ENCODE assay signal across 22 mouse cellular contexts in the genomic region with DNA sequence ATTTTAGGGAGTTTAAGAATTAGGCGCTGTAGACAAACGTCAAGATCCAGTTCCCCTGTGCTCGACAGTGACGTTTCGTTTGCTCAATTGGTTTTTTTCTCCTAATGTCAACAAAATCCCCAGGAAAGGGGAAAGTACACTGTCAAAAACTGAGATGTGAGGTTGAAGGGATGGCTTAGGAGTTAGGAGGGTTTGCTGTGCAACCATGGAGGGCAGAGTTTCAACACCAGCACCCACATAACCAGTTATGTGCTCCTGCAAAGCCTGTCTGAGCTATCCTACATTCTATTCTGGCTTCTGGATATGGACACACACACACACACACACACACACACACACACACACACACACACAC.
A peak's percentile ranks its signal among the peaks of the same experiment; 100 is the strongest.
DNase-seq lines count a peak whose midpoint lies in the region; ATAC-seq and TF ChIP-seq lines count a peak whose summit lies in the region.
"Had no signal": no experiment of that assay in that cellular context is flagged by ENCODE, and none has a peak within 500 bp of the region (broad histone marks: within the 10 kb centered on the region; RNA-seq: fewer than 3 reads in every experiment).

No protein-coding gene starts in this region.

- no peaks in the 10 kb centered on the region for H3K27me3 ChIP-seq in forebrain, embryonic 12.5 days
- no peaks in the 10 kb centered on the region for H3K27me3 ChIP-seq in forebrain, embryonic 10.5 days (ENCODE audit: poor library complexity, severe bottlenecking)
- no peaks in the 10 kb centered on the region for H3K27me3 ChIP-seq in lung, embryonic 15.5 days
- no peaks in the 10 kb centered on the region for H3K27me3 ChIP-seq in lung, postnatal 0 days (replicated peaks; ENCODE audit: insufficient read depth, low read length)
- no peaks in the 10 kb centered on the region for H3K27me3 ChIP-seq in liver, embryonic 11.5 days (replicated peaks; ENCODE audit: control insufficient read depth, insufficient read depth, low read length)
- no peaks in the 10 kb centered on the region for H3K27me3 ChIP-seq in liver, postnatal 0 days (ENCODE audit: insufficient read depth, low read length)
- H3K27me3 ChIP-seq: kidney, embryonic 15.5 days; limb, embryonic 13.5 days; neural tube, embryonic 15.5 days had no signal

- no peak for TF ChIP-seq EP300 in lung, postnatal 0 days (IDR thresholded peaks at IDR 0.05)
- TF ChIP-seq EP300 in liver, postnatal 0 days (IDR thresholded peaks at IDR 0.05; ENCODE audit: low read depth) = peak; percentile 49

- ATAC-seq in forebrain, embryonic 12.5 days (ENCODE audit: low FRiP score) = no peak
- ATAC-seq in lung, embryonic 15.5 days (ENCODE audit: borderline replicate concordance, extremely low read depth, low FRiP score, low TSS enrichment) = no peak
- no peak for ATAC-seq in lung, postnatal 0 days
- ATAC-seq in liver, embryonic 11.5 days (replicated peaks; ENCODE audit: low FRiP score) = peak; percentile 62
- peak; percentile 93 for ATAC-seq in liver, postnatal 0 days
- ATAC-seq: activated CD4-positive, CD25-positive, alpha-beta regulatory T cell, adult 4 months; intestine, postnatal 0 days had no signal

- no peaks in the 10 kb centered on the region for H3K9me3 ChIP-seq in forebrain, embryonic 12.5 days
- no peaks in the 10 kb centered on the region for H3K9me3 ChIP-seq in forebrain, embryonic 10.5 days
- H3K9me3 ChIP-seq in lung, embryonic 15.5 days = no peaks in the 10 kb centered on the region
- H3K9me3 ChIP-seq in lung, postnatal 0 days (ENCODE audit: low read length) = no peaks in the 10 kb centered on the region
- H3K9me3 ChIP-seq in liver, embryonic 11.5 days (ENCODE audit: control insufficient read depth, low read length) = no peaks in the 10 kb centered on the region
- H3K9me3 ChIP-seq in liver, postnatal 0 days (ENCODE audit: low read length) = no peaks in the 10 kb centered on the region
- H3K9me3 ChIP-seq: heart, embryonic 10.5 days; hindbrain, embryonic 10.5 days; kidney, embryonic 15.5 days; limb, embryonic 13.5 days; neural tube, embryonic 15.5 days had no signal

- WGBS in forebrain, embryonic 12.5 days = 62% methylated on average over 5 of the region's 5 CpGs
- WGBS in forebrain, embryonic 10.5 days = 83% methylated on average over 5 of the region's 5 CpGs
- 15% methylated on average over 5 of the region's 5 CpGs for WGBS in lung, embryonic 15.5 days
- 34% methylated on average over 5 of the region's 5 CpGs for WGBS in lung, postnatal 0 days
- 72% methylated on average over 5 of the region's 5 CpGs for WGBS in liver, embryonic 11.5 days
- 47% methylated on average over 5 of the region's 5 CpGs for WGBS in liver, postnatal 0 days (ENCODE audit: insufficient replicate concordance)

- peaks cover 9% of the 10 kb centered on the region; the same call in 1 of the 2 replicates for H3K4me1 ChIP-seq in forebrain, embryonic 12.5 days
- peaks cover 14% of the 10 kb centered on the region for H3K4me1 ChIP-seq in forebrain, embryonic 10.5 days
- peaks cover 7% of the 10 kb centered on the region; the same call in 1 of the 2 replicates for H3K4me1 ChIP-seq in lung, embryonic 15.5 days
- no peaks in the 10 kb centered on the region for H3K4me1 ChIP-seq in lung, postnatal 0 days (ENCODE audit: insufficient read depth, low read depth, low read length)
- H3K4me1 ChIP-seq in liver, embryonic 11.5 days (replicated peaks; ENCODE audit: control insufficient read depth, insufficient read depth, low read length) = no peaks in the 10 kb centered on the region
- no peaks in the 10 kb centered on the region for H3K4me1 ChIP-seq in liver, postnatal 0 days (ENCODE audit: insufficient read depth)
- H3K4me1 ChIP-seq: heart, embryonic 10.5 days; kidney, embryonic 15.5 days; limb, embryonic 13.5 days had no signal

- no peak overlapping the region for H3K9ac ChIP-seq in forebrain, embryonic 12.5 days
- no peak overlapping the region for H3K9ac ChIP-seq in lung, embryonic 15.5 days
- H3K9ac ChIP-seq in lung, postnatal 0 days (replicated peaks; ENCODE audit: low read depth) = no peak overlapping the region
- no peak overlapping the region for H3K9ac ChIP-seq in liver, embryonic 11.5 days (ENCODE audit: low read depth, low read length)
- no peak overlapping the region for H3K9ac ChIP-seq in liver, postnatal 0 days (replicated peaks)
- H3K9ac ChIP-seq: kidney, embryonic 15.5 days; limb, embryonic 13.5 days; neural tube, embryonic 15.5 days had no signal

- no peak for DNase-seq in forebrain, embryonic 10.5 days (ENCODE audit: extremely low spot score, low spot score)
- DNase-seq in lung, postnatal 0 days (ENCODE audit: low spot score) = no peak
- no peak for DNase-seq in liver, embryonic 11.5 days (ENCODE audit: low spot score)
- DNase-seq in liver, postnatal 0 days = peak; percentile 22
- no peak for DNase-seq in layer of hippocampus, postnatal 25 days (ENCODE audit: extremely low spot score in 1 of 2, low spot score in 1 of 2)
- DNase-seq in heart, postnatal 4 days = no peak
- DNase-seq: adrenal gland, postnatal 10 days; cerebellum, adult 8-10 months; gastrocnemius, postnatal 10 days; kidney, postnatal 36 days; lung, postnatal 36 days; right cerebral cortex, adult 18-20 months; right cerebral cortex, postnatal 4 days had no signal

- H3K36me3 ChIP-seq in forebrain, embryonic 12.5 days (replicated peaks) = no peaks in the 10 kb centered on the region
- H3K36me3 ChIP-seq in forebrain, embryonic 10.5 days (replicated peaks) = no peaks in the 10 kb centered on the region
- no peaks in the 10 kb centered on the region for H3K36me3 ChIP-seq in lung, embryonic 15.5 days
- H3K36me3 ChIP-seq in lung, postnatal 0 days (ENCODE audit: insufficient read depth, low read length) = no peaks in the 10 kb centered on the region
- H3K36me3 ChIP-seq in liver, embryonic 11.5 days (ENCODE audit: control insufficient read depth, insufficient read depth, low read length) = no peaks in the 10 kb centered on the region
- H3K36me3 ChIP-seq in liver, postnatal 0 days (replicated peaks; ENCODE audit: insufficient read depth, low read length) = no peaks in the 10 kb centered on the region
- H3K36me3 ChIP-seq: heart, embryonic 10.5 days; hindbrain, embryonic 10.5 days; kidney, embryonic 15.5 days; limb, embryonic 13.5 days; neural tube, embryonic 15.5 days had no signal

- H3K4me2 ChIP-seq in forebrain, embryonic 12.5 days = no peak overlapping the region
- H3K4me2 ChIP-seq in lung, embryonic 15.5 days = no peak overlapping the region
- no peak overlapping the region for H3K4me2 ChIP-seq in lung, postnatal 0 days (replicated peaks; ENCODE audit: low read depth, low read length)
- H3K4me2 ChIP-seq in liver, embryonic 11.5 days = no peak overlapping the region
- H3K4me2 ChIP-seq in liver, postnatal 0 days (ENCODE audit: low read depth, low read length) = peak overlapping the region; percentile 56
- H3K4me2 ChIP-seq: kidney, embryonic 15.5 days; limb, embryonic 13.5 days; neural tube, embryonic 15.5 days had no signal

- TF ChIP-seq CTCF in lung, postnatal 0 days (IDR thresholded peaks at IDR 0.05) = no peak
- TF ChIP-seq CTCF in liver, postnatal 0 days (IDR thresholded peaks at IDR 0.05; ENCODE audit: low read depth) = no peak

- no peak overlapping the region for H3K4me3 ChIP-seq in forebrain, embryonic 12.5 days (replicated peaks)
- no peak overlapping the region for H3K4me3 ChIP-seq in forebrain, embryonic 10.5 days
- no peak overlapping the region for H3K4me3 ChIP-seq in lung, embryonic 15.5 days
- no peak overlapping the region for H3K4me3 ChIP-seq in lung, postnatal 0 days (ENCODE audit: low read depth, low read length)
- H3K4me3 ChIP-seq in liver, embryonic 11.5 days (ENCODE audit: low read depth, low read length) = no peak overlapping the region
- H3K4me3 ChIP-seq in liver, postnatal 0 days (ENCODE audit: low read depth, low read length) = peak overlapping the region; percentile 21; the same call in 1 of the 2 replicates
- H3K4me3 ChIP-seq: heart, embryonic 10.5 days; hindbrain, embryonic 10.5 days; kidney, embryonic 15.5 days; limb, embryonic 13.5 days; neural tube, embryonic 15.5 days had no signal

- peak overlapping the region; percentile 37 for H3K27ac ChIP-seq in forebrain, embryonic 12.5 days
- no peak overlapping the region for H3K27ac ChIP-seq in forebrain, embryonic 10.5 days
- H3K27ac ChIP-seq in lung, embryonic 15.5 days = peak overlapping the region; percentile 55; the same call in 1 of the 2 replicates
- H3K27ac ChIP-seq in lung, postnatal 0 days (ENCODE audit: low read length) = no peak overlapping the region
- peak overlapping the region; percentile 56; the same call in 1 of the 2 replicates for H3K27ac ChIP-seq in liver, embryonic 11.5 days (ENCODE audit: low read depth, low read length)
- H3K27ac ChIP-seq in liver, postnatal 0 days (ENCODE audit: low read depth) = peak overlapping the region; percentile 87
- H3K27ac ChIP-seq: heart, embryonic 10.5 days; hindbrain, embryonic 10.5 days; kidney, embryonic 15.5 days; limb, embryonic 13.5 days; neural tube, embryonic 15.5 days had no signal

Comparison
In these comparisons a context has a peak if more than half of its experiments do, and no peak if none do; other contexts are left out.
1. H3K27ac ChIP-seq: peak in forebrain, embryonic 12.5 days (single experiment), lung, embryonic 15.5 days (single experiment), liver, embryonic 11.5 days (single experiment) and liver, postnatal 0 days (single experiment); none in forebrain, embryonic 10.5 days (single experiment) and lung, postnatal 0 days (single experiment).
2. ATAC-seq: peak in liver, embryonic 11.5 days (single experiment) and liver, postnatal 0 days (single experiment); none in forebrain, embryonic 12.5 days (single experiment), lung, embryonic 15.5 days (single experiment) and lung, postnatal 0 days (single experiment).